Mouse (Mus musculus): Measurements from ENCODE around the gene Zzef1.

GRCm38 (mm10) chr11:72843576-72843975 is 47.5 kb downstream of the Zzef1 start:
- TF ChIP-seq CTCF (IDR thresholded peaks at IDR 0.05; ENCODE audit: low read depth) (no peak), EP300 (IDR thresholded peaks at IDR 0.05; ENCODE audit: low read depth) (no peak)
